Mouse (Mus musculus): ENCODE results near the gene Dlgap1. TPM values are rescaled to one million over a fixed set of nuclear protein-coding genes. Genes with fewer than 3 reads are reported as not detected.

Gene Dlgap1
- polyA plus RNA-seq, 1 experiment from 2014 or later: not detected

DNA sequence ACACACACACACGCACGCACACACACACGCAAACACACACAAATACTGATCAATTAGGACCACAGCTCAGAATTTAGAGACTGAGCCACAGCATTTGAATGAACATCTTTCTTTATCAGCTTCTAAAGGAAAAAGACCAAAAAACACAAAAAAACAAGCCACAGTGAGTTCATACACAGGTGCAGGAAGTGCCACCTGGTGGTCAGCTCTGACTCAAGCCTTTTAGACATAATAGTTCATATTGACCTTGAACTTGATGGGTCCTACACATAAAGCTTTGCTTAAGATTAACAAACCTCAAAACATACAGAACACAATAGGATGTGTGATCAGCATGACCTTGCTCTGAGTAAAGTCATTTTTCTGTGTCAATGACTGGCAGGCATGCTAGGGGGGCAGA, 814.4 kb downstream of the Dlgap1 start:
- 95% methylated on average over 3 of the region's 3 CpGs for WGBS (ENCODE audit: missing documents)
- Histone ChIP-seq H3K79me2 (ENCODE audit: inconsistent target) (no peaks in the 10 kb centered on the region), H3K4me3 (ENCODE audit: inconsistent target) (no peak overlapping the region), H3K27ac (no peak overlapping the region), H3K36me3 (ENCODE audit: inconsistent target) (no peaks in the 10 kb centered on the region)

DNA sequence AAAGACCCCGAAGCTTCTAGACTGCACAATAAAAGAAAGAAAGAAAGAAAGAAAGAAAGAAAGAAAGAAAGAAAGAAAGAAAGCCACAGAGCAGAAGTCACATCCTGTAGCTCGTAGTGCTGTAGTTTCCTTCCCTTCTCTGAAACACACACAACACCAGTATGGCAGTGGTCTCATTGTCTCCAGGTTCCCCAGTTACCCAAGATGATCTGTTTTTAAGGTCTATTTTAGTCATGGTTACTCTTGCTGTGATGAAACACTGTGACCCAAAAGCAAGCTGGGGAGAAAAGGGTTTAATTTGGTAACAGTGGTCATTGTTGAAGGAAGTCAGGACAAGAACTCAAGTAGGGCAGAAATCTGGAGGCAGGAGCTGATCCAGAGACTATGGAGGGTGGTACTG, 818.5 kb downstream of the Dlgap1 start:
- H3K27ac ChIP-seq: no peak overlapping the region
- no peaks in the 10 kb centered on the region for H3K79me2 ChIP-seq (ENCODE audit: inconsistent target)
- 69% methylated on average over 2 of the region's 2 CpGs for WGBS (ENCODE audit: missing documents)
- H3K4me3 ChIP-seq (ENCODE audit: inconsistent target): no peak overlapping the region
- H3K36me3 ChIP-seq (ENCODE audit: inconsistent target): no peaks in the 10 kb centered on the region

DNA sequence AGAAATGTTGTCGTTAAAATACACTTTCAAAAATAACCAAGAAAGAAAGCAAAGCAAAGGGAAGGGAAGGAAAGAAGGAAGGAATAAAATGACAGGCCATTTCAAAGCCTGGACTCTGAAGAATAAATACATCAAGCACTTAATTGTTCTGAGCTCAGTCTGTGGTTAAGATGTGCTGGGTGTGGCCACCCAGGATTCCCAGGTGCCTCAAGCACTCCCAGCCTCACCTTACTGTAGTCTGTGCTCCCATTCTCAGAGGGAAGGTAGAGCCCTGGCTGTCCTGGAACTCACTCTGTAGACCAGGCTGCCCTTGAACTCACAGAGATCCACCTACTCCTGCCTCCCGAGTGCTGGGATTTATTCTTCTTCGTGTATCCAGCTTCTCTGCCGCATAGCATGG, 821.9 kb downstream of the Dlgap1 start:
- 94% methylated on average over 2 of the region's 4 CpGs for WGBS (ENCODE audit: missing documents)
- H3K36me3 ChIP-seq (ENCODE audit: inconsistent target): no peaks in the 10 kb centered on the region
- H3K79me2 ChIP-seq (ENCODE audit: inconsistent target): no peaks in the 10 kb centered on the region
- H3K4me3 ChIP-seq (ENCODE audit: inconsistent target): no peak overlapping the region
- H3K27ac ChIP-seq: no peak overlapping the region

DNA sequence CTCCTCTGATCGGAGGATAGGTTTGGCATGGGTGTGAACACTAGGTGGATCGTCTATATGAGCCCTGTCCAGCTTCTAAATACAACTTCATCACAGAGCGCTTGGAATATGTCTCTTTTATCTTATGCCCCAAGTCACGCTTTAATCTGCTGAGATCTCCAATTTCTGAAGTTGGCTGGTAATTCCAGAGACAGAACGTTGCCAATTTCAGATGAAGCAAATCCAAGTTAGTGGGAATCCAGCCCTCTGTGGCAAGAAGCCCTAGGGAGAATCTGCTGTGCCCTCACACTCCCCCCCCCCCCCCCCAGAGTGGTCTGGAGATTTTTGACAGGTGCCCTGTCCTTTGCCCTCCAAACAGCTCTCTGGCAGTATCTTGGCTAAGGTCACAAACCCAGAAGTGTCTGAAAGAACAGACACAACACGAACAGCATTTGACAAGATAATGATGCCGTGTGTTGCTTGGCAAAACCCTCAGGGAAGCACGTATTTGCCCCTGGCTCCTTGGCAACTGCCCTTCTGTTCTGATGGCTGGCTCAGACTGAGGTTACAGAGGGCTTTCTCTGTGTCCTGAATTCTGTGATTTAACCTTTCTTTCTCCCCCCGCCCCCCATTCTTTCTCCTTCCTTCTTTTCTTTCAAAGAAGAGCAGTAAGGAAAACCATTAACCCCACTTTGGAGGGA, 822.9 kb downstream of the Dlgap1 start:
- 94% methylated on average over 9 of the region's 9 CpGs for WGBS (ENCODE audit: missing documents)
- no peak overlapping the region for H3K4me3 ChIP-seq (ENCODE audit: inconsistent target)

DNA sequence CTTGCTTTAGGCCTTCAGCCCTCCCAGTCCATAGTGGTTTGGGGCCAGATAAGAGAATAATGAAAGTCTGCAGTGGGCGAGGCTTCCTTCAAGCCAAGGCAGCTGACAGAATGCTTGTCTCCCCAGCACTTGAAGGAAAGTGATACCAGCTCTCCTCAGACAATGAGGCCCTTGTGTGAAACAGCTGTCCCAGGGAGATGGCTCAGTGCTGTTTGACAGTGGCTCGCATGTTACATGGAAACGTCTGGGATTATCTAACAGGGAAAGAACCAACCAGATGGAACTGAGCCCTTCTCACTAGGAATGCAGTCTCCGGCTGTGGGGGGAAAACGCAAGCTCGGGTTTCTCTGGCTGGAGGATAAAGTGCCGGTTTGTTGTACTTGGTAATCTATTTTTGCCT, 825.4 kb downstream of the Dlgap1 start:
- Histone ChIP-seq H3K36me3 (ENCODE audit: inconsistent target) (no peaks in the 10 kb centered on the region), H3K79me2 (ENCODE audit: inconsistent target) (no peaks in the 10 kb centered on the region), H3K27ac (no peak overlapping the region), H3K4me3 (ENCODE audit: inconsistent target) (no peak overlapping the region)
- WGBS (ENCODE audit: missing documents): 93% methylated on average over 7 of the region's 7 CpGs

More for the DNA sequence above, 822.9 kb downstream of the Dlgap1 start:
- H3K79me2 ChIP-seq (ENCODE audit: inconsistent target): no peaks in the 10 kb centered on the region
- no peaks in the 10 kb centered on the region for H3K36me3 ChIP-seq (ENCODE audit: inconsistent target)
- no peak overlapping the region for H3K27ac ChIP-seq

DNA sequence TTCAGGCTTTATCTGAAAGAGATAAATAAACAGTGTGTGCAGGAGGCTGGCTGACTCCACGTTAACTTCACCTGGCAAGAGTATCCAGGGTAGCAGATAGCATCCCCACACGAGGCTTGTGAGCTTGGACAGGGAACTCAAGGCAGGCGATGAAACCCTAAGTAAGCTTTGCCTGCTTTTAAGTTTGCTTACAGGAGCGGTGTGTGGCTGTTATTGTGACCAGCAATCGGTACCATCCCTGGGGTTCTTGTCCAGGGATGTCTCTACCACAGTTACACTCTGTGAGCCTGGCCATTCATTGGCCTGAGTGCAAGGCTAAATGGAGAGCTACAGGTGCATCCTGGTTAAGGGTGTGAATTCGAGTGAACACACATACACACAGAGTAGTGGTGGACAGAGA, 825.8 kb downstream of the Dlgap1 start:
- 90% methylated on average over 6 of the region's 6 CpGs for WGBS (ENCODE audit: missing documents)
- Histone ChIP-seq H3K79me2 (ENCODE audit: inconsistent target) (no peaks in the 10 kb centered on the region), H3K4me3 (ENCODE audit: inconsistent target) (no peak overlapping the region)

DNA sequence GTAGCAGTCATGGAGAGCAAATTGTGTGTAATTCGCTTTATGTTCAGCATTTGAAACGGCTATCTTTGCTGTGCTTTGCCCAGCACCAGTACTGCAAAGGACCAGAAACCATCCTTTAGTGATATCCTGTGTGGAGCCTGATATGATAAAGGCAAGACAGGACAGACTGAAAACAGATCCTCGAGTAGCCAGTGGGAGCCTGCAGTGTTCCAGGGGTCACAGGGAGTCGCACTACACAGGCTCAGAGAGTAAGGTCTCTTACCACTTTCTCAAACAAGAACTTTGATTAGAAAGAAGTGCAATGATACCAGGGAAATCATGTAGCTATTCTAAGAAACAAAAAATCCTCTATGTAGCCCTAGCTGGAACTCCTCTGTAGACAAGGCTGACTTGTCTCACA, 826.3 kb downstream of the Dlgap1 start:
- 84% methylated on average over 3 of the region's 4 CpGs for WGBS (ENCODE audit: missing documents)
- Histone ChIP-seq H3K27ac (no peak overlapping the region), H3K36me3 (ENCODE audit: inconsistent target) (no peaks in the 10 kb centered on the region), H3K4me3 (ENCODE audit: inconsistent target) (no peak overlapping the region), H3K79me2 (ENCODE audit: inconsistent target) (no peaks in the 10 kb centered on the region)

More for the DNA sequence above, 825.8 kb downstream of the Dlgap1 start:
- no peaks in the 10 kb centered on the region for H3K36me3 ChIP-seq (ENCODE audit: inconsistent target)
- no peak overlapping the region for H3K27ac ChIP-seq

DNA sequence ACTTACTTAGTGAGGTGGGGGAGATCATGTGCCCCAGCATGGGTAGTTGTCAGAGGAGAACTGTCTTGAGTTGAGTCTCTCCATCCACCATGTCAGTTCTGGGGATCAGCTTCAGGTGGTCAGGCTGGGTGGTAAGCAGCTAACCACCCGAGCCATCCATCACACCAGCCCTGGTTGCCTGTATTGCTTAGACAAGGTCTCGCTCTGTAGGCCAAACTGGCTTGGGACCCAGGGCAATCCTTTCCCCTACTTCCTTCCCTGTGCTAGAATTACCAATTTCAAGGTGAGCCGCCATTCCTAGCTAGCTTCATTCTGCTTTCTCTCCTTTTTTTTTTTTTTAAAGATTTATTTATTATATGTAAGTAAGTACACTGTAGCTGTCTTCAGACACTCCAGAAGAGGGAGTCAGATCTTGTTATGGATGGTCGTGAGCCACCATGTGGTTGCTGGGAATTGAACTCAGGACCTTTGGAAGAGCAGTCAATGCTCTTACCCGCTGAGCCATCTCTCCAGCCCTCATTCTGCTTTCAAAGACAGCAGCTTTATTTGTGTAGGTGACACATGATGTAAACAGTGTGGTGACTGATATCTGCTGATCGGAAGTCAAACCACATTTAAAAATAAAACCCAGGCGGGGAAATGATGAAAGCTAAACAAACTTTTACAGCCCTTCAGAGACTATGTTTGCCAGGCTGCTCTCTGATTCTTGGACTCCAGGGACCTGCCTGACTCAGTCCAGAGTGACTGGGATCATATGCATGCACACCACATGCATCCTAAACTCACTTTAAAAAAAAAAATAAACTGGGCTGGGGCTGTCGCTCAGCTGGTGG, 828.3 kb downstream of the Dlgap1 start:
- 88% methylated on average over 7 of the region's 8 CpGs for WGBS (ENCODE audit: missing documents)
- Histone ChIP-seq H3K27ac (peak overlapping the region; percentile 59), H3K4me3 (ENCODE audit: inconsistent target) (no peak overlapping the region), H3K36me3 (ENCODE audit: inconsistent target) (no peaks in the 10 kb centered on the region), H3K79me2 (ENCODE audit: inconsistent target) (no peaks in the 10 kb centered on the region)

DNA sequence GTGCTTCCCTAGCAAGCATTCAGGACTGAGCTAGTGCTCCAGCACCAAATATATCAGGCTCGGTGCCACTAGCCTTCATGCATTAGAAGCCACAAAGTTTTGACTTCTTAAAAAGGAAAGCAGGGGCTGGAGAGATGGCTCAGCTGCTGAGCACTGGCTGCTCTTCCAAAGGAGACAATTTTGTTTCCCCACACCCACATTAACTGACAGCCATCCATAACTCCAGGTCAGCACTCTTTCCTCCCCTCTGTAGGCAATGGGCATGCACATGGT, 828.8 kb downstream of the Dlgap1 start:
- Histone ChIP-seq H3K27ac (peak overlapping the region; percentile 59), H3K79me2 (ENCODE audit: inconsistent target) (no peaks in the 10 kb centered on the region), H3K4me3 (ENCODE audit: inconsistent target) (no peak overlapping the region), H3K36me3 (ENCODE audit: inconsistent target) (no peaks in the 10 kb centered on the region)
- WGBS (ENCODE audit: missing documents): 82% methylated on average over 1 of the region's 1 CpGs

DNA sequence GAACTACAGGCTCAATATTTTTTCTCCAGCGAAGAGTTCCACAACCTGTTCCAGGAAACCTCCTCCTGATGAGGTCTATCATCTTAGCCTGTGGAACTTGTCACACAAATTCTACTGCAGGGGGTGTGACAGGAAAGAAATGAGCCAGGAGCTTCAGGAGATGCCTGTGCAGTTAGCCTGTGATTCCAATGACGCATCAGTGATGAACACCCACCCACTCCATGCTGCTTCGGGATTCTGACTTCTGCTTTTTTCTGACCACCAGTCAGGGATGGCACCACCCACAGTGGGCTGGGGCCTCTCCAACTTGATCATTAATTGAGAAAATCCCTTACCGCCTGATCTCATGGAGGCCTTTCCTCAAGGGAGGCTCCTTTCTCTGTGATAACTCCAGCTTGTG, 830.4 kb downstream of the Dlgap1 start:
- no peak overlapping the region for H3K4me3 ChIP-seq (ENCODE audit: inconsistent target)
- H3K79me2 ChIP-seq (ENCODE audit: inconsistent target): no peaks in the 10 kb centered on the region
- no peak overlapping the region for H3K27ac ChIP-seq
- WGBS (ENCODE audit: missing documents): 48% methylated on average over 4 of the region's 4 CpGs
- no peaks in the 10 kb centered on the region for H3K36me3 ChIP-seq (ENCODE audit: inconsistent target)

DNA sequence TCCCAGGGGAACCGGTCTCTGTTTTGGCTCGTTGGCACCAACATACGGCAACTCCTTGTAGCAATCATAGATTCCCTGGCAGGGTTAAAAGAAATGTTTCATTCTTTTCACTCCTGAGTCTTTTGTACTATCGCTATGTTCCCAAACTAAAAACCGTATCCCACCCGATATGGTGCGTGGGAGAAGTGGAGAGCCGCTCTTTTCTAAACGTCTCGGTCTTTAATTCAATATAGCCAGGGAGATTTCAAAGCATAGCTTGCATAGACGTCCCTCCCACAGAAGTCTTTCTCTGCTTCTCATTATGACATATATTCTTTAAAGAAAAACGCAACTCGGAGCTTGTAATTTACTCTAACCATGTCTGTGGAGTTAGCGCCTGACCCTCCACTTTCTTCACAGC, 833.1 kb downstream of the Dlgap1 start:
- no peaks in the 10 kb centered on the region for H3K79me2 ChIP-seq (ENCODE audit: inconsistent target)
- H3K27ac ChIP-seq: no peak overlapping the region
- WGBS (ENCODE audit: missing documents): 96% methylated on average over 14 of the region's 14 CpGs
- no peaks in the 10 kb centered on the region for H3K36me3 ChIP-seq (ENCODE audit: inconsistent target)
- H3K4me3 ChIP-seq (ENCODE audit: inconsistent target): no peak overlapping the region

DNA sequence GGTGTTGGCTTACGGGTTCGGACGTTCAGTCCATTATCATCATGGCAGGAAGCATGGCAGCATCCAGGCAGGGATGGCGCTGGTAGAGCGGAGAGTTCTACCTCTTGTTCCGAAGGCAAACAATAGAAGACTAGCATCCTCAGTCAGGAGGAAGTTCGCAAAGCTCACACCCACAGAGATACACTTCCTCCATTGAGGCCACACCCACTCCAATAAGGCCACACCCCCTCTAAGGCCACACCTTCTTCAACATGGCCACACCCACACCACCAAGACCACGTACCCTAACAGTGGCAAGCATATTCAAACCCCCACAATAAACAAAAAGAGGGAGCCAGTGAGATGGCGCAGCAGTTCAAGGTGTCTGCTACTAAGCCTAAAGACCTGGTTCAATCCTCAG, 837.0 kb downstream of the Dlgap1 start:
- WGBS (ENCODE audit: missing documents): 93% methylated on average over 9 of the region's 9 CpGs
- H3K4me3 ChIP-seq (ENCODE audit: inconsistent target): no peak overlapping the region
- no peaks in the 10 kb centered on the region for H3K79me2 ChIP-seq (ENCODE audit: inconsistent target)
- no peaks in the 10 kb centered on the region for H3K36me3 ChIP-seq (ENCODE audit: inconsistent target)
- H3K27ac ChIP-seq: no peak overlapping the region

DNA sequence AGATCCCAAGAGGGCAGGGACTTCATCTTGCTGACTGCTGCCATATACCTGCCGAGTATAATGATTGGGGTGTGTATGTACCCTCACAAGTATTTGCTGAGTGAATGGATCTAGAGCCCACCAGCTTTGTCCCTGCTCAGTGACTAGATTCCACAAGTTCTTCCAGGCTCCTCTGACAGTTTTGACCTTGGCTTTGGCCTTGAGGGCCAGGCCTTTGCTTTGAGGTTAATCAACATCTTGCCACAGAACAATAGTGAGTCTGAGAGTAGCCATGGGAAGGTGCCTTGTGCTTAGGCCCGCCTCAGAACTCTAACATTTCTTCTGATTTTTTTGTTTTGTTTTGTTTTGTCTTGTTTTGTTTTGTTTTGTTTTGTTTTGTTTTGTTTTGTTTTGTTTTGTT, 837.7 kb downstream of the Dlgap1 start:
- 94% methylated on average over 2 of the region's 2 CpGs for WGBS (ENCODE audit: missing documents)
- Histone ChIP-seq H3K36me3 (ENCODE audit: inconsistent target) (no peaks in the 10 kb centered on the region), H3K79me2 (ENCODE audit: inconsistent target) (no peaks in the 10 kb centered on the region), H3K27ac (no peak overlapping the region), H3K4me3 (ENCODE audit: inconsistent target) (no peak overlapping the region)

DNA sequence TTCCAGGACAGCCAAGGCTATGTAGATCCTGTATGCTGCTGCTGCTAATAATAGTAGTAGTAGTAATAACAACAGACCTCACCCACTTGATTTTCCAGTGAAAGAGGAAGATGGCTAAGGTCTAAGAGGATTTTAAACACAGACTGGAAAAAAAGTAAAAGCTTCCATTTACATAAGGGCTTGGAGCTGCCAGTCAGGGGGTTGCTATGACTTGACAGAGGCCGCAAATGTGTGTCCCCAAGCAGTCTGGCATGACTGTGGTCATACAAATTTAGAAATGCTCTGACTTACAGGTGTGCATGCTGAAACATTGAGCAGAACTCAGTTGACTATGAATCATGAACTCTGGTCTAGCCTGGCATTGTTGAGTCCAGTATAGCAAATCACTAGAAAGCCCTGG, 839.0 kb downstream of the Dlgap1 start:
- no peaks in the 10 kb centered on the region for H3K36me3 ChIP-seq (ENCODE audit: inconsistent target)
- WGBS (ENCODE audit: missing documents): 89% methylated on average over 1 of the region's 1 CpGs
- H3K79me2 ChIP-seq (ENCODE audit: inconsistent target): no peaks in the 10 kb centered on the region
- no peak overlapping the region for H3K4me3 ChIP-seq (ENCODE audit: inconsistent target)
- H3K27ac ChIP-seq: no peak overlapping the region

DNA sequence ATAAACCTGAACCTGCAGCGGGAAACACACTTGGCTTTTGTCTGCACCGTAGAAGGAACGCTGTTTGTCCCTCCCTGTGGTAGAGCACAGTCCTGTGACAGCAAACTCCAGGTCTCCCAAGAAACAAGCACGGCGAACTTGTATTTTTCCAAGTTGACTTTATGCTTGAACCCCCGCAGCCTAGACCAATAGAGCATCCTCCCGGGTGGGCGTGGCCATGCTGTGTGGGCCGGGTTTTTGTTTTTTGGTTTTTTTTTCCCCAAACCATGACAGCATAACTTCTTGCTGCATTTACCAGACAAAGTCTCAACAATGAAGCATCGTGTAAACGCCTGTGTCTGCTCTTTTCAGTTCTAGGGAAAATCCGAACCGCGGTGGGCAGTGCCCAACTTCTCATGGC, 840.0 kb downstream of the Dlgap1 start:
- H3K4me3 ChIP-seq (ENCODE audit: inconsistent target): no peak overlapping the region
- WGBS (ENCODE audit: missing documents): 74% methylated on average over 12 of the region's 14 CpGs
- H3K79me2 ChIP-seq (ENCODE audit: inconsistent target): no peaks in the 10 kb centered on the region
- no peaks in the 10 kb centered on the region for H3K36me3 ChIP-seq (ENCODE audit: inconsistent target)
- H3K27ac ChIP-seq: no peak overlapping the region

Data from macrophage (primary cell).